Mouse (Mus musculus) liver, embryonic 14.5 days (tissue): ENCODE data around the gene Gnaq. TPM values are rescaled to one million over a fixed set of nuclear protein-coding genes. Genes with fewer than 3 reads are reported as not detected.

Experiments used
- ATAC-seq: fragments of 200-750 bp; cut with Nextera tagmentation; 2 replicates; pipeline ENCODE4 v1.8.0; 2017; ENCODE audit warnings: moderate number of reproducible peaks, mild to moderate bottlenecking, moderate library complexity; ENCODE audit not compliant: insufficient read depth
- DNase-seq, 3 experiments: peaks; one replicate each; pipeline ENCODE4 v3.0.0-alpha.2; 2012 to 2013; ENCODE audit warnings: low read depth in 3 of 3, low spot score in 3 of 3
- H3K27ac ChIP-seq: fragments of 300-500 bp; sonication (generic); 2 replicates; pipeline ENCODE4 v1.5.1; 2014; ENCODE audit warnings: moderate library complexity, mild to moderate bottlenecking, control low read depth, inconsistent platforms
- H3K27me3 ChIP-seq: fragments of 300-500 bp; sonication (generic); 2 replicates; pipeline ENCODE4 v1.6.1; 2014; ENCODE audit warnings: mild to moderate bottlenecking, low read length, moderate library complexity; ENCODE audit not compliant: control insufficient read depth, insufficient read depth
- H3K36me3 ChIP-seq: fragments of 300-500 bp; sonication (generic); replicated peaks from 2 replicates; pipeline ENCODE4 v1.6.1; 2014; ENCODE audit warnings: low read depth; ENCODE audit not compliant: control insufficient read depth, insufficient read depth
- H3K4me1 ChIP-seq, 2 experiments: fragments of 200-500 bp in 1 of 2; fragments of 300-500 bp in 1 of 2; sonication (generic) in 1 of 2; replicated peaks; 2 replicates each; pipeline ENCODE4 v1.6.1; 2012 to 2014; ENCODE audit warnings: antibody characterized with exemption in 1 of 2, inconsistent platforms in 1 of 2, low read length in 1 of 2; ENCODE audit not compliant: control insufficient read depth in 2 of 2, insufficient read depth in 2 of 2
- H3K4me2 ChIP-seq: fragments of 300-500 bp; sonication (generic); 2 replicates; pipeline ENCODE4 v1.6.1; 2014; ENCODE audit warnings: low read depth, mild to moderate bottlenecking, control low read depth, moderate library complexity
- H3K4me3 ChIP-seq, 2 experiments: fragments of 200-500 bp in 1 of 2; fragments of 300-500 bp in 1 of 2; sonication (generic) in 1 of 2; 2 replicates each; pipeline ENCODE4 v1.5.1; 2012 to 2014; ENCODE audit warnings: low read depth in 2 of 2, low read length in 2 of 2, mild to moderate bottlenecking in 2 of 2, control low read depth in 1 of 2, inconsistent platforms in 1 of 2, moderate library complexity in 1 of 2; ENCODE audit not compliant: insufficient read depth in 1 of 2
- H3K9ac ChIP-seq: fragments of 300-500 bp; sonication (generic); replicated peaks from 2 replicates; pipeline ENCODE4 v1.6.1; 2014; ENCODE audit warnings: mild to moderate bottlenecking, control low read depth, moderate library complexity
- H3K9me3 ChIP-seq: fragments of 300-500 bp; sonication (generic); 2 replicates; pipeline ENCODE4 v1.6.1; 2016; ENCODE audit warnings: low read length, mixed read lengths; ENCODE audit not compliant: control insufficient read depth
- CTCF ChIP-seq: IDR thresholded peaks from 2 replicates; pipeline ENCODE4 v1.5.1; 2016; ENCODE audit warnings: antibody characterized with exemption, low read depth, control low read depth
- EP300 ChIP-seq: IDR thresholded peaks from 2 replicates; pipeline ENCODE4 v1.6.1; 2016; ENCODE audit warnings: antibody characterized with exemption, low read depth
- WGBS: fragments of 180-500 bp; shearing (Covaris S2); extraction: QIAGEN DNeasy Blood & Tissue Kit; methylation state at CpG from one replicate; pipeline ENCODE4 v1.1.7; 2014; ENCODE audit not compliant: insufficient replicate concordance; 5-methylcytosine and 5-hydroxymethylcytosine counted together
- polyA plus RNA-seq, 2 experiments: library from polyadenylated mRNA; depleted of rRNA in 1 of 2; stranded (reverse) in 1 of 2; unstranded in 1 of 2; fragments of >200 nt; fragmentation: Nextera tagmentation in 1 of 2; extraction: Ambion mirVana in 1 of 2; gene quantifications; 2 replicates each; pipeline versions ENCODE4 v1.2.1 to v1.2.3; 2012 to 2014

Gene Gnaq
- polyA plus RNA-seq, 2 experiments = 1.7 to 2.7 TPM

- H3K4me3 ChIP-seq = no peak overlapping the region
- TF ChIP-seq EP300 = no peak
- TF ChIP-seq CTCF = no peak
- H3K9me3 ChIP-seq = no peaks in the 10 kb centered on the region
- H3K36me3 ChIP-seq = no peaks in the 10 kb centered on the region
- H3K4me2 ChIP-seq = no peak overlapping the region
- DNase-seq (no peak), ATAC-seq (no peak)
- WGBS = 42% methylated on average over 3 of the region's 3 CpGs
- no peaks in the 10 kb centered on the region for H3K27me3 ChIP-seq
- H3K27ac ChIP-seq = no peak overlapping the region
- H3K9ac ChIP-seq = no peak overlapping the region
- H3K4me1 ChIP-seq = 0 out of 4 replicates have a peak, but pooled peaks cover 0 to 1% of the 10 kb centered on the region in 2 experiments
Measured at GRCm38 (mm10) chr19:16242708-16243107, 110.1 kb downstream of the Gnaq start.

DNA sequence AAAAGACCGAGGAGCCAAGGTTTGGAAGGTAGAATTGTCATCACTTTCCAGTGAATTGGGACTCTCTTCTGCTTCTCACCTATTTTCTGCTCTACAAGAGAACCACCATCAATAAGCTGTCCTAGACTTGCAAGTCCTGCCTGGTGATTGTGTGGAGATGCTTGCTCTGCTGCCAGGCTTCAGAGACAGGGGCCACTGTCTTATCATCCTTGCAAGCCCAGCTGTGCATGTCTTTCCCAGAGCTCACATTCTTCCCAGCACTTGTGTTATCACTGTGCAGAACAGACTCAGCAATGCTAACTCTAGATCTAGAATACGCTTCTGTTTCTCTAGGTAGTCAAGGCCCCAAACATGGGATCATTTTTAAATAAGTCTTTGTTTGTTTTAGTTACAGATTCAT is 116.4 kb downstream of the Gnaq start:
- no peak overlapping the region for H3K4me3 ChIP-seq
- no peaks in the 10 kb centered on the region for H3K9me3 ChIP-seq
- no peak overlapping the region for H3K9ac ChIP-seq
- ATAC-seq = no peak
- H3K4me1 ChIP-seq = peaks cover 0 to 5% of the 10 kb centered on the region in 2 experiments; a peak in 2 of 4 replicates
- TF ChIP-seq EP300 (no peak), CTCF (no peak)
- no peak for DNase-seq
- H3K27me3 ChIP-seq = no peaks in the 10 kb centered on the region
- H3K4me2 ChIP-seq = no peak overlapping the region
- no peaks in the 10 kb centered on the region for H3K36me3 ChIP-seq
- H3K27ac ChIP-seq = no peak overlapping the region
- 47% methylated on average over 2 of the region's 2 CpGs for WGBS

DNA sequence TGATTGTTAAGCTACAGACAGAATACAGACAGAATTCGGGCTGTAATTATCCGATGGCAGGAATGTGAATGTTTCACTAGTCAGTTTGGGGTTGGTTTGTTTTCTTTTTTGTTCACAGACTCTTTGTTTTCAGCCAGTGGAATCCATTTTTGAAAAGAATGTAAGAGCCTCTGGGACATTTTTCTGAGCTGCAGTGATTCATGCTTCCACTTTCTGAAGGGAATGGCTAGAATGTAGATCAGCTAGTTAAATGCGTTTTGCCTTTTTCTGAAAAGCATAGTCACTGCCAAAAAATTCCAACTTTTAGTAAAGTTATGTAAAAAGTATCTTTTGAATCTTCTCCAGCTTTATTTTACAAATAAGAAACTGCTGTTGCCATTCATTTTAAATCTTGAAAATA is 118.3 kb downstream of the Gnaq start:
- 64% methylated on average over 3 of the region's 3 CpGs for WGBS
- ATAC-seq = no peak
- Histone ChIP-seq H3K36me3 (no peaks in the 10 kb centered on the region), H3K9me3 (no peaks in the 10 kb centered on the region), H3K4me2 (no peak overlapping the region), H3K4me1 (peaks cover 0 to 8% of the 10 kb centered on the region in 2 experiments; a peak in 2 of 4 replicates), H3K9ac (no peak overlapping the region), H3K4me3 (no peak overlapping the region), H3K27me3 (no peaks in the 10 kb centered on the region), H3K27ac (no peak overlapping the region)
- TF ChIP-seq EP300 (no peak), CTCF (no peak)
- DNase-seq = no peak

- Histone ChIP-seq H3K4me1 (peaks cover 0 to 8% of the 10 kb centered on the region in 2 experiments; a peak in 2 of 4 replicates), H3K36me3 (no peaks in the 10 kb centered on the region), H3K9ac (no peak overlapping the region), H3K27ac (no peak overlapping the region), H3K4me3 (no peak overlapping the region), H3K4me2 (no peak overlapping the region), H3K27me3 (no peaks in the 10 kb centered on the region), H3K9me3 (no peaks in the 10 kb centered on the region)
- TF ChIP-seq CTCF (no peak), EP300 (no peak)
- 41% methylated on average over 5 of the region's 5 CpGs for WGBS
- ATAC-seq (no peak), DNase-seq (no peak)
Measured at GRCm38 (mm10) chr19:16251819-16252218, 119.2 kb downstream of the Gnaq start.

GRCm38 (mm10) chr19:16252696-16253095 is 120.1 kb downstream of the Gnaq start:
- H3K4me2 ChIP-seq = no peak overlapping the region
- TF ChIP-seq CTCF (no peak), EP300 (no peak)
- H3K4me3 ChIP-seq = no peak overlapping the region
- no peaks in the 10 kb centered on the region for H3K9me3 ChIP-seq
- DNase-seq (peak in 1 of 3 experiments; percentile 9), ATAC-seq (no peak)
- H3K4me1 ChIP-seq = peaks cover 0 to 8% of the 10 kb centered on the region in 2 experiments; a peak in 2 of 4 replicates
- H3K9ac ChIP-seq = no peak overlapping the region
- WGBS = 21% methylated on average over 4 of the region's 4 CpGs
- no peaks in the 10 kb centered on the region for H3K27me3 ChIP-seq
- no peaks in the 10 kb centered on the region for H3K36me3 ChIP-seq
- no peak overlapping the region for H3K27ac ChIP-seq
